Mouse (Mus musculus) c-Kit-negative CD71-positive TER-119-positive erythroid progenitor cells, embryonic 14.5 days (primary cell): ENCODE measurements around the gene Cblb.

Experiments used
- DNase-seq: peaks from one replicate; pipeline ENCODE4 v3.0.0-alpha.2; 2013; ENCODE audit warnings: low read depth, low spot score

The Cblb gene

DNA sequence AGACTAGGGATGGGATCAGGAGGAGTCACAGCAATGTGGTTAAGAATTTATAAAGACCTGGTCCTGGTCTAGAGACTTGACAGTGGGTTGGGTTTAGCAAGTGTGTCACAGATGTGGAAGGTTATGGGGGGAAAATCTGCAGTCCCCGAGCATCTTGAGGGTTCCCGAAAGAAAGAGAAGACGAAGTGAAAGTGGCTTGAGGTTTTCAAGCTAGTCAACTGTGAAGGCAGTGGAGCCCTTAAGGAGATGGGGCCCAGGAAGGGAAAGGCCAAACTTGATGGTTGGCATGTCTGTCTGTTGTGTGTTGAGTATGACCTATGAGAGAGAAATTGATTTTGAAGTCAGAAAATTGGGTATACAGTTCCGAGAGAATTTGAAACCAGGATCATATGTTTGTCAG, 7.3 kb downstream of the Cblb start:
- no peak for DNase-seq

DNA sequence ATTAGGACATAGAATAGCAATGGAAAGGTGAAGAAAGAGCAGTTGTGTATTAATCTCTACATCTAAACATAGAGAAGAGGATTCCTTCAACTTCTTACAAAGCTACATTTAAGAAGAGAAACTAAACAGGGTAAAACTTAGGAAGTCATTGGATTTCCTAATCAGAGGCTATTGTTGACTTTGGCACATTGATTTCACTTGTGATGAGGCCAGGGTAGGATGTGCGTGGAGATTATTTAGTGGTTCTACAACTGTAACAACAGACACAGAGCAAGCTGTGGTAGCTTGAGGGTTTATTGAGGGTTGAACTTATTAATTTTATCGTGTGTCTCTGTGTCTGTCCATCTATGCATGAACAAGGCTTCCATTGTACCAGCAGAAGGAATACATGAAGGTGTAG, 7.8 kb downstream of the Cblb start:
- DNase-seq, result no peak

DNA sequence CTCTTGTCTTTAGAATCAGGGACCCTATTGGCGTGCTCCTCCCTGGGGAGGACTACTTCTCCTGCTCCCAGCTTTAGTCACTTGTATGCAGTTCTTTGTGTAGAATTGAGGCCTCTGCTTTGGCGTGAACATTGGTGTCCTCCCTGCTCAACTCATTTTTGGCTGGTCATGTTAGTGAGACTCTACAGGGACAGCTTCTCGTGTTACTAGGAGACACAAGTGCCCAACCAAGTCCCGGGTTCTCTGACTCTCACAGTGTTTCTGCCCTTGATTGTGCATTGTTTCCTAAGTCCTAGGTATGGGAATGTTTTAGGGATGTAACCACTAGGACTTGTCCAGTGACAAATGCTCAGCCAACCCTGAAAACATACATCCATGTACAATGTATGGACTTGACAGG, 9.9 kb downstream of the Cblb start:
- no peak for DNase-seq

DNA sequence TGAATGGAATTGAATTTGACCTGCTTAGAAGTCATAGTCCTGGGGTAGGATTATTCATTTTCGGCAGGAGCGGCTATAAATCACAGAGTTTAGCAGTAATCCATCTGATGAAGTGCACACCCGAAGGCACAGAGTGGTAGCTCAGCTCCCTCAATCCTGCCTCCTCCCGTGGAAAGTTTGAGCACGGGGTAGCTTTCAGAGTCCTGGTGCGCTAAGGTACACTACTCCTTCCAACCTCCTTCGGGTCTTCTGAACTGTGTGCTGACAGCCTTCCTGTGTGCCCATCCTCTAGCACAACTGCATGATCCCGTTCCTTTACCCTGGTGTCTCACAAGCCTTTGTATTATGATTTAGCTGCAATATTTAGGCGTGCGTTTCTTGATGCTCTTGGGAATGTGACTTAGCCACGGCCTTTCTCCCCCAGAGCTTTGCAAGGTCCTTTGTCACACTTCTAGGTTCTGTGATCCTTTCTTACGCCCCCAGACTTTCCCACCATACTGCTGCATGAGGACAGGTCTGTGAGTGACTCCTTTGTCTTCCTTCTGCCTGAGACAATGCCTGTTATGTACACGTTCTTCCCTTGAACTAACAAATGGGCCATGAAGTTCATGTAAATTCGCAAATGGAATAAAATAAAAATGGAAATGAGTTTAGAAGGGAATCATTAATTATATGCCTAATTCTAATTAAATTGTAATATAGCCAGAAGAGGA, 11.8 kb downstream of the Cblb start:
- DNase-seq, result no peak

DNA sequence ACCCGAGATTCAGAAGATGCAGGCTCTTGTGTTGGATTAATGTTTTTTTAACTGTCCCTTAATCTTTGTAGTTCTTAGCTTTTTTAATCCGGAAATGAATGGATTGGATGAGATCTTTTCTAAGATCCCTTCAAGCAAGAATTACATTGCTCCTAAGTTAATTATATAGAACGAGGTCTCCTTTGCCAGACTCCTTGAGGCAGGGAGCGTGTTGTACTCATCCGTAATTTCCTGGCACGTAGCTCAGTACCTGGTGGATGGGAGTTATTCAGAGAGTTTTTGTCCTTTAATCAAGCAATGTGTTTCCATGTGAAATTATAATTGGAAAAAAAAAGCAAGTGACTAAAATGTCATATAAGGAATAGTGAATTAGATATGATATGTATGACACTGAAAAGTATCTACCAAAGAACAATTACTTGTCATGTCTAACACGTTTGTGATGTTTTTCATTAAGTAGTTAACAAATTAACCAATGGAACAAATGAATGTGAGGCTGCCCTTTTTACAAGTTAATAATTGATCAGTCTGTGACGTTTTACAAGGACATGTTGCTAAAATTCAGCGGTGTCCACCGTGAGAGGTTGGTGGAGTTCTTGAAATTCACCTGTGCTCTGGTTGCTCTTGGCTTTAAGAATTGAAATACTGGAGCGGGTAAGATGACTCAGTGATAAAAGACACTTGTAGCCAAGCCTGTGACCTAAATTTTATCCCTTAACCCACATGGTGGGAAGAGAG, 12.5 kb downstream of the Cblb start:
- DNase-seq, result no peak

DNA sequence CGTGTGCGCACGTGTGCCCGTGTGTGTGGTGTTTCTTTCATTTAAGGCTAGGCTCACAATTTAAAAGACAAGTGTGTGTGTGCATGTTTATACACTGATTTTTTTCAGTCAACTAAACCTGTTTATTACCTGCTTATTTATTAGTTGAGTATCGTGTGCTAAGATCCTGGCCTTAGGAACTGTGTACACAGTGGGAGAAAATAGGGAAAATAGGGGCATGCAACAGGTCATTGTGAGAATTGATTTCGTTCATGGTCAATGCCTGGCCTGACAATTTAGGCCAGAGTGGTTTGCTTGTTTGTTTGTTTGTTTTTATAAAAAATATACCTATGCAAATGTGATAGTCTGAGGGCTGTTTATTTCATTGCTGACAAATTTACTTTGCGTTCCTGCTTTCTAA, 13.5 kb downstream of the Cblb start:
- no peak for DNase-seq

DNA sequence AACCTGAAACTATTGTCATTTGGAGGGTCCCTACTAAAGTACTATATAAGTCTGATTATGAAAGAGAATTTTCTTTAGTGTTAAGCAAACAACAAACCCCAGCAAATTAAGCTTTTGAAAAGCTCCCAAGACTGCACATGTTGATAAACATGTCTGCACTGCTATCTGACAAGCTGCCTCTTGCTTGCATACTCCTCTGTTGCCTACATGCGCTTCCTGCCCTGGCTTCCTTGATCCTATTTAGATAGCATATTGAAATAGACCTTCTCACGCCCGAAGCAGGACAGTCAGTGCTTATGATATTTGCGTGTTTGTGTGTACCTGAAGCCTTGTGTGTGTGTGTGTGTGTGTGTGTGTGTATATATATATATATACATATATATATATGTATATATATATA, 14.0 kb downstream of the Cblb start:
- no peak for DNase-seq

DNA sequence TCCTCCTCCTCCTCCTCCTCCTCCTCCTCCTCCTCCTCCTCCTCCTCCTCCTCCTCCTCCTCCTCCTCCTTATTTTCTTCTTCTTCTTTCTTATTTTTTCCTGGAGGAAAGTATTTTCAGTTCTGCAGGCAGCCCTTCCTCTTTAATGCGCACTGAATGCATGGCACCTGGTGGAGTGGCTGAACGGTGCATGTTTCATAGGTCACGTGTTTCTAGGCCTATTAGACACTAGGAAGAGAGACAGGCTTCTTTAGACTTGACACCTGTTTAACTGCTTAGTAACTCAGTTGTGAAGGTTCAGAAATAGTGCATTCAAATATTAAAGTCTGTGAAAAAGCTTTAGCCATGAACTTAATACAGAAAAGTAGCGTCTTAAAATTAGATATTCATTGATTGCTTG, 15.4 kb downstream of the Cblb start:
- DNase-seq, result no peak

DNA sequence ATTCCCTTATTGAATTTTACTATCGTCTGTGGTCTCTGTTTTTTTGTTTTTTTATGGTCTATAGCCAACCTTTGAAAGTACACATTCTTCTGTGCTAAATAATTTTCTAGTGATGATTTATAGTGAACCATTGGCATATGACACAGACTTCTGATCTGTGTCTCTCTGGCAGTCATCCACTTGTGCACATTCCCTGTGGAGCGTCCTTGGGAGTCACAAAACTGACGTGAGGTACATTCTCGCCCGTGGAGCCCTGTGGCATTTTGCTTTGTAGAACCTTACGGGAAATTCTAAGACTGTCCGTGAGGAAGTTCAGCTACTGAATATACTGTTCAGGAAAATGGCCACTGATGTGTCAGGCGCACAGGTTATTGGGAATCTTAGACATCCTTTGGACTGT, 20.1 kb downstream of the Cblb start:
- no peak for DNase-seq

DNA sequence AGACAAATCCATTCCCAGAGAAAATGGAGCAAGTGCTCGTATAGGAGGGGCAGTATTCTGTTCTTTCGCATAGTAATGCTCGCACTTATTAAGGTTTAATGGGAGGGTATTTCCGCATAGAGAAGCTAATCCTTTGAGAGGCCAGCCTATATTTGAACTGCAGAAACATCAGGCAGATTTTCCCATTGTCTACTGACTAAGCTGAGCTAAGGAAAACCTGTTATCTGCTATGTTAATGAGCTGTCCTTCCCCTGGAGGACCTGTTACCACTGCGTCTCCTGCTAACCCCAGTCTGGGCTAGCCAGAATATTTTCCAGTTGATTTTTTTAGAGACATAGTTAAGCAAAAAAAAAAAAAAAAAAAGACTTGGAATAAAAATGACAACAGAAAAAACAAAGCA, 21.7 kb downstream of the Cblb start:
- DNase-seq, result no peak

DNA sequence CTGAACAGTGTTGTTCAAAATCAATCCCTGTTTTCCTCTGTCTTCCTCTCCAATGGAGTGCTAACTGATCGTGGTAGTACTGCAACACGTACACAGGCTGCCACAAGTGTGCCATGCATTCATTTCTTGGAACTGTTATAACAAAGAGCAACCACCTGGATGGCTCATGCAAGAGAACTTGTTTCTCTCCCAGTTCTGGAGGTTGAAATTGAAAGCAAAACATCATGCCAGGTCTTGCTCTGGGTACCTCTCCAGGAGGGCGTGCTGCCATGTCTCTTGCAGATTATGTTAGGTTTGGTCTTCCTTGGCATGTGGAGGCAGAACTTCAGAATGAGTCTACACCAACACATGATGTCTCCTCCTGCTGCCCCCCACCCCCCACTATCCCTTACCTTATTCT, 24.2 kb downstream of the Cblb start:
- no peak for DNase-seq

DNA sequence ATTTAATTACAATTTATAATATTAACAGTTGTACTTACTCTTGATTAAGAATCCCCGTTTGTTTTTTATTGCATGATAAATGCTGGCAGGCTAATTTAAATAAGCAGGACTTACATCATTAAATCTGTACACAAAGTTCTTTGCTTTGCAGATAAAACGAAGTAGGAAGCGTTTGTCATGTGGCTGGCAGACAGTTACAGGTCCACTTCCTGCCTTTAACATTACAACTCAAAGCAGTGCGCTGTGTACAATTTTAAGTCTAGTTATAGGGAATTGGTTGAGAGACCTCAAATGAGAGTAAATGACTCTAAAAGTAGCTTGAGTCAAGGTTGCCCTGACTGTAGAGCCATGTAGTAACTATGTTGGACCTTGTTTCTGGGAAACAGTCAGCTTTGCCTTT, 25.1 kb downstream of the Cblb start:
- DNase-seq, result no peak

DNA sequence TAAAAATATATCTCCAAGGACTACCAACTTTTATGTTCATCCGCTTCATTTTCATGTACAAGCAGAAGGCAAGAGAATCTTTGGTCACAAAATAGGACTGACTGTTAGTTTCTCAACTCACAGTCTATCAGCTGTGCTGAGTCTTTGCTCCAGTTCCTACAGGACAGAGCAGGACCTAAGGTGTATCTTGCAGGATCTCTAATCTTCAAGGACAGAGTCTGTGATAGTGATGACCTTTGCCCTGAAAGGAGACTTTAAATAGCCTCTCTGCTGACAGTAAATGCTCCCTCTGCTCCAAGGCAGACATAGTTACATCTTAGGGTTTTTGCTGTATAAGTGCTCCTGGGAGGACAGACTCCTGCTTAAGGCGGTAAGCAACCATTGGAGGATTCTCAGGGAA, 26.3 kb downstream of the Cblb start:
- DNase-seq, result no peak

DNA sequence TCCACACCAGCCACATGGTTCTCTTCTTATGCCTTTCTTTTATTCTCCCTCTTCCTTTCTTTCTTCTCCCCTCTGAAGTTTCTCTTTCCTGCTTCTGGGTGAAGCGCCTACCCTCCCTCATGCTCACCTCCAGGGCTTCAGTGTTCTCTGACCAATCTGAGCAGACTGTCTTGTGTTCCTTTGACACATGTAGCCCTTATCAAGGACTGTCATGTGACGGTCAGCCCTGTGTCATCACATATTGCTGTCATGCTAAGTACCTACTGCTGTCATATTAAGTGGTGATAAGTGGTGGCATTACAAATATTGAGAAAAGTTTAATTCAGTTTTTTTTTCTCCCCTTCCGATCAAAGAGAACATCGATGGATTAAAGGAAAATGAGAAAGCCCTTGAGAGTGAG, 28.5 kb downstream of the Cblb start:
- no peak for DNase-seq

DNA sequence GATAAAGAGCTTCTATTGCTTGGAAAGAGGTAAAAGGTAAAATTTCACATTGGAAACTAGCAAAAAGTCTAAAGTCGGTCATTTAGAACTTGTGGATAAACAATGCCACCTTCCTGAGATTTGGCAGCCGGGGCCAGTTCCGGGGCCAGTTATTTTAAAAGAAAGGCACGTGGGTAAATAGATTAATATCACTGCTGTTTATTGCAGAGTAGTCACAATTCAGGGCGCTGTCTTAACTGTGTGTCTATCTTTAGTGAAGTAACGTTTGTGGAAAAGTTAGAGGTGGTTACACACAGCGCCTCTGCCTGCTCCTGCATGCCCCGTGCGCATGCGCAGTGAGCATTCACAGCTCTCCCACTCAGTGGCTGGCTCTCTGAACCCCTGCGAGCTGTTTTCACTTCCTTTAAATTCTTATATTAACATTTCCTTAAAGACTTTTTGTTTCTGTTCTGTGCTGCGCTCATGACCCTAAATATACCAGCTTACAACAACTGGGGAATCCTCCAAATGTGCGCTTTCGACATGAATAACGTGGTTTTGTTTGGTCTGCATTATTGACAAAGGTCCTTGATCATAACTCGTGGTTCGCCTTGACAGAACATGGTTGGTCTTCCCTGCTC, 29.2 kb downstream of the Cblb start:
- no peak for DNase-seq

DNA sequence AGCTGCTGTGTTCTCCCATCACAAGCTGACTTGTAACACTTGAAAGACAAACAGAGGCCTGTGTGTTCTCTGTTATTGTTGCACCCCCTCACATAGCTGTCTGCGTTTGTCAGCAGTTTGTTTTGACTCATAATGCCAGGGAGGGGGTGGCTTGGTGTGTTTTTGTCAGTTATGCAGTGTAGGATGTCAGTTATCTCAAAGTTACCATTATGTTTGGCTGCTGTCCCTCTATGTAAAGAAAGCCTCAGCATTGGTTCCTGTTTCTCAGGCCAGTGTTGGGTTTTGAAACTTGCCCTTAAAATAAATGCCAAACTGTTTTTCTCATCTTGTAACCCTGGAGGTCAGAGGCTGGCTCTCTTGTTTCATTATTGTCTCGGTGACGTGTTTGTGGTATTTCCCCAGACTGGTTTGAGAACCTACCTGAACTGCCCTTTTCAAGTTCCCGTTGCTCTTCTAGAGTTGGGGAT, 30.0 kb downstream of the Cblb start:
- DNase-seq, result no peak

DNA sequence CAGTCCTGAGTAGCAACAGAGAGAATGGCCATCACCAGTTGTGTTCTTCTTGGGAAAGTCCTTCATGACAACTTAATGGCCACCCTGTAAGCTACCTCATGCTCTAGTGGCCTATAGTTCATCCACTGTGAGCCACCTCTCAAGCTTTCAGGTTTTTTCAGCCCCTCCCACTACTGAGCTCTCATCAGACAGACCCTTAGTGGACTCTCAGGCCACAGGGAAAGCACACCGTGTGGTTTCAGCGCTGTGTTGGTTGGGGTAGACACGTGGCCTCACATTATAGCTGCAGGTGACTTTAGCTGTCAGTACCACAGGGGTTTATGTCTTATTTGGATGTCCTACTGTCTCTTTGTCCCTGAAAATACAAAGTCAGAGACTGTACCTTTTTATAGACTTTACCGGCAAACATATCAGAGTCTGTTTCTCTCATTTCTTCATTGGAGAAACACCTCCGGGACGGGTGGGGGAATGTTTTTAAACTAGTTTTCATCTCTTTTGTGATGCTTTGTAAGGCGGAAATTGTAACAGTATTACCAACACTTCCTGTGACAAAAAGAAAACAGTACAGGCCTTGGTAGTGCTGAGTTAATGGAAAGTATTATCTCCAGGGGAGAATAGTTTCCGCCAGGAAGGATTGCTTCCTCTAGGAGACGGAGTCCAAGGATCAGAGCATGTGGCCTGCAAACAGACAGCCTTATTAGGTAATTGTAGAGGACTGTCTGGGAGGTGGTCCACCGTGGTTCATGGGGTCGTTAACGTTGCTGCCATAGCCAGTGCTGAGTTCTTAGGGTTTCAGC, 33.5 kb downstream of the Cblb start:
- no peak for DNase-seq

DNA sequence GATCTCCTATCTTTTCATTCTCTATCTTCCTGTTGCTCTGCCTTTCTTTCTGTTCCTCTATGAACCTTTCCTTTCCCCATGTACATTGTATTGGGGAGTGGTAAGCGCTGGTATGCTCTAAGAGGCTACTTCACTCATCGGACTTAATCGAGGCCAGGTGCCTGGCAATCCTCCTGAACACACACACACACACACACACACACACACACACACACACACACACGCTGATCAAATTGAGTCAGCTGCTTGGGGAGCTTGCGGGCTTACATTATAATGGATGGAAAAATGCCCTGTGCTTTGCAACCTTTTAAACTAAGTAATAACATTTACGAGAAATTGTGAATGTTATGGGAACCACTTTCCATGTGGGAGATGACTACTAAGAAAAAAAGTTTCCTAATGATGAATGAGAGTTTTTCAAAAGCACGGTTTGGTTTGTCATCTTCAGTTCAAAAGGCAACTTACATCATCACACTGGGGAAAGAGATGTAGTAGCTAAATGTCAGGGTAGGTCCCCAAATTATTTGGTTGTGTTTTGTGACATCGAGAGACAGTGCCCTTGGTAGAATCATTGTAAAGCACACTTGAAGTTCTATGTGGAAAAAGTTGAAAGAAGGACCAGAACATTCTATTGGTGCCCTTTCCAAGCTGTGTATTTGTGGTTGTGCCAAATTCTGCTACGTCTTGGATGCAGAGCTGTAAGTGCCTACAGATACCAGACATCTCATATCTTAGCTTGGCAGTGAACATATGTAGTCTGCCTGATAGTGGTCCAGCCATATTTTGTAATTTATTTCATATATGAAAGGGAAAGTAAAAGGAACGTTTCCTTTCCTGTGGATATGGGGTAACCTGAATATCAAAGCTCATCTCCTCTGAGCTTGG, 36.8 kb downstream of the Cblb start:
- no peak for DNase-seq

DNA sequence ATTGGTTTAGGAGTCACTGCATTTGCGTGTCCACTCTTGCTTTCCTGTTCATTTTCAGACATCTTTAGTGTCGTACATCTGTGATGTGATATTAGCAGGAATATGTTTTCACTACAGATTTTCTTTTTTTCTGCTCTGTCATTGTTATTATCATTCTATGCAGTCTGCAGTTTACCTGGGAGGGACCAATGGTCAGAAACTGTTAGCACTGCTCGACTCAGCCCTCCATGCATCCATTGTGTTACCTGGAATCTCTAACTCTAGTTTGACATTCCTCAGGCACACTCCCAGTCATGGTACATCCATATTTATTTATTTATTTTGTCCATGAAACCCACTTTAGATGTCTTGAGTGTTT, 37.5 kb downstream of the Cblb start:
- DNase-seq, result no peak

DNA sequence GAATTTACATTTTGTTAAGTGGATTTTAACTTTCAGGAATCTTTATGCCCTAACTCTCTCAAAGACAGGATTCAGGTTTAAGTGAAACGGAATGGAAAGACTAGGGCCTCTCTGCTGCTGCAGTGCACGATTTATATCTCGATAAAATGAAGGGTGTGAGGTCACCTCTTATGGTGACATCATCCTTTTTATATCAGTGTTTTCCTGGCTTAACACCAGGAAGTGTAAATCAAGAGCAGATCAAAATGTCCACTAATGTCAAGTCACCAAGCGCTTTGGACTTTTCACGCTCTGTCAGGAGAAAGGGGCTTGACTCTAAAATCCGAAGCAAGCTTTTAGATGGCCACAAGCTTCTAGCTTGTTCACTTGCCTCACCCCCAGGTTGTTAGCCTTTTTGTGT, 38.6 kb downstream of the Cblb start:
- no peak for DNase-seq

DNA sequence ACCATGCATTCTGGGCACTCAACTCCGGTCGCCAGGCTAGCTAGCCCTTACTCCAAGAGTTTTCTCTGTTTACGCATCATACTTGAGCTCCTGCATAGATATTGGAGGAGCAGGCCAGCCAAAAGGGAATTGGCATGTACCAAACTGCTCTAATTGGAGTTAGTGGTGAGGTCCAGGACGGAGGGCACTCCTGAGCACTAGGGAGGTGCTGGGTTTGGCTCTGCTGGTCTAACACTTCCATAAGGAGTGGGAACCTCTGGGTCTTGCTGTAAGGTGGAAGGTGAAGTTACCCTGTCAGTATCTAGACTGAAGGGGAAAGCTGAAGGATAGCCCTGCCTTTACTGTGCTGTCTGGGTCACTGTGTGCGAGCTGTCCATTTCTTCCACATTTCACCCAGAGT, 39.1 kb downstream of the Cblb start:
- DNase-seq, result no peak
